Mouse (Mus musculus) midbrain, embryonic 16.5 days (tissue): ENCODE results near the gene Tctn3. TPM values are rescaled to one million over a fixed set of nuclear protein-coding genes. Genes with fewer than 3 reads are reported as not detected.

Experiments used
- ATAC-seq: fragments of 200-750 bp; cut with Nextera tagmentation; 2 replicates; pipeline ENCODE4 v1.8.0; 2017; ENCODE audit warnings: moderate TSS enrichment
- H3K27ac ChIP-seq: fragments of 300-500 bp; sonication (generic); 2 replicates; pipeline ENCODE4 v1.5.1; 2014; ENCODE audit warnings: mild to moderate bottlenecking, low read length, mixed read lengths
- H3K27me3 ChIP-seq: fragments of 300-500 bp; sonication (generic); 2 replicates; pipeline ENCODE4 v1.6.1; 2014; ENCODE audit warnings: low read depth, low read length, mixed read lengths; ENCODE audit not compliant: control insufficient read depth, insufficient read depth
- H3K36me3 ChIP-seq: fragments of 300-500 bp; sonication (generic); 2 replicates; pipeline ENCODE4 v1.6.1; 2014; ENCODE audit warnings: mild to moderate bottlenecking, low read length, moderate library complexity, mixed read lengths; ENCODE audit not compliant: control insufficient read depth, insufficient read depth
- H3K4me1 ChIP-seq: fragments of 300-500 bp; sonication (generic); 2 replicates; pipeline ENCODE4 v1.6.1; 2014; ENCODE audit warnings: mild to moderate bottlenecking, low read length, mixed read lengths; ENCODE audit not compliant: control insufficient read depth, insufficient read depth
- H3K4me2 ChIP-seq: fragments of 300-500 bp; sonication (generic); 2 replicates; pipeline ENCODE4 v1.6.1; 2014; ENCODE audit warnings: mild to moderate bottlenecking, low read length, mixed read lengths
- H3K4me3 ChIP-seq: fragments of 300-500 bp; sonication (generic); 2 replicates; pipeline ENCODE4 v1.5.1; 2014; ENCODE audit warnings: low read depth, mild to moderate bottlenecking, low read length, moderate library complexity, mixed read lengths
- H3K9ac ChIP-seq: fragments of 300-500 bp; sonication (generic); 2 replicates; pipeline ENCODE4 v1.6.1; 2014; ENCODE audit warnings: low read depth, low read length, mixed read lengths
- H3K9me3 ChIP-seq: fragments of 300-500 bp; sonication (generic); replicated peaks from 2 replicates; pipeline ENCODE4 v1.6.1; 2014; ENCODE audit warnings: mild to moderate bottlenecking, low read length, mixed read lengths; ENCODE audit not compliant: control insufficient read depth, poor library complexity, severe bottlenecking
- WGBS: fragments of 180-500 bp; shearing (Covaris S2); extraction: QIAGEN DNeasy Blood & Tissue Kit; methylation state at CpG from one replicate; pipeline ENCODE4 v1.1.7; 2014; 5-methylcytosine and 5-hydroxymethylcytosine counted together
- polyA plus RNA-seq: library from polyadenylated mRNA; unstranded; fragments of >200 nt; fragmentation: Nextera tagmentation; extraction: Ambion mirVana; gene quantifications from 2 replicates; pipeline ENCODE4 v1.2.1, GENCODE M21; 2015

The Tctn3 gene
- polyA plus RNA-seq, 1 experiment from 2014 or later: 17.7 TPM

DNA sequence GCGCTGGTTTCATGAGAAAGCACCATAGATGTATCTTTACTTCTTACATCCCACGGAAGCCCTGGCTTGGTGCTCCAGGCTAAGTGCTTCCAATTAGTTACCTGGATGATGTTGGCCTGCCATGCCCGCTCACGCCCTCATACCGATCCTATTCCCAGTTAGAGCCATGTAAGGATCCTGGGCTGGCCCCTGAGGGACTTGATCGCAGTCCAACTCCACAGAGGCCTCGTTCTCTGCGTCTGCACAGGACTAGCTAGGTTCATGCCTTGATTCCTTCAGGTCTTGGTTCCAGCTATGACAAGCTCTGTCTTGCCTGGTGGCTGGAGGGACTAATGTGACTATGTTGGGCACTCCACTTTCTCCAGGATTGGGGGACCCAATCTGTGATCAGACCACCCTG is 56.9 kb downstream of the Tctn3 start:
- Histone ChIP-seq H3K4me1 (no peaks in the 10 kb centered on the region), H3K9ac (no peak overlapping the region), H3K9me3 (no peaks in the 10 kb centered on the region), H3K27me3 (no peaks in the 10 kb centered on the region), H3K4me3 (no peak overlapping the region), H3K27ac (no peak overlapping the region), H3K36me3 (peaks cover 55% of the 10 kb centered on the region), H3K4me2 (no peak overlapping the region)
- WGBS: 98% methylated on average over 8 of the region's 8 CpGs
- ATAC-seq: no peak

- ATAC-seq: no peak
- Histone ChIP-seq H3K4me1 (no peaks in the 10 kb centered on the region), H3K27me3 (no peaks in the 10 kb centered on the region), H3K9ac (no peak overlapping the region), H3K4me3 (no peak overlapping the region), H3K27ac (no peak overlapping the region), H3K4me2 (no peak overlapping the region), H3K9me3 (no peaks in the 10 kb centered on the region), H3K36me3 (peaks cover 55% of the 10 kb centered on the region)
- 90% methylated on average over 11 of the region's 11 CpGs for WGBS
Observed at GRCm38 (mm10) chr19:40554343-40554742, 57.7 kb downstream of the Tctn3 start.

DNA sequence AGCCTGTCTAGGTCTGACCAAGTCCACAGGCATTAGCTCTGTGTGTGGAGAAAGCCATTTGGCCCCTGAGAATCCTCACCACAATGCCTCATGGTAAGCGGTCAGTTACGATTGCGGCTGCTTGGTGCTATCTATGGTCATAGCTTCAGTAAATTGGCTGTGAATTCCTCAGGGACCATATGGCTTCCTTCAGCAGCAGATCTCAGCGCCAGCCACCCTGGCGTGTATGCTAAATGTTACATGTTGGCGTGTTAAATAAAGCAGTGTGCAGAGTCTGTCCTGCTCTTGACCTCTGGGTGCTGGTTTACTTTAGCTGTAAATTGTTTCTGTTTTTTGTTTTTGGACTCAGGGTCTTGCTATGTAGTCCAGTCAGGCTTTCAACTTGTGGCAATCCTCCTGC is 58.2 kb downstream of the Tctn3 start:
- H3K4me3 ChIP-seq: no peak overlapping the region
- WGBS: 94% methylated on average over 6 of the region's 6 CpGs

GRCm38 (mm10) chr19:40553014-40553789 is 58.8 kb downstream of the Tctn3 start:
- no peak for ATAC-seq
- Histone ChIP-seq H3K9ac (no peak overlapping the region), H3K4me1 (peaks cover 3% of the 10 kb centered on the region; the same call in 1 of the 2 replicates), H3K36me3 (peaks cover 55% of the 10 kb centered on the region), H3K27ac (no peak overlapping the region), H3K4me3 (no peak overlapping the region), H3K9me3 (no peaks in the 10 kb centered on the region), H3K27me3 (no peaks in the 10 kb centered on the region), H3K4me2 (no peak overlapping the region)
- WGBS: 92% methylated on average over 14 of the region's 14 CpGs

More for the DNA sequence above, 58.2 kb downstream of the Tctn3 start:
- ATAC-seq: no peak
- Histone ChIP-seq H3K27me3 (no peaks in the 10 kb centered on the region), H3K9me3 (no peaks in the 10 kb centered on the region), H3K4me2 (no peak overlapping the region), H3K36me3 (peaks cover 55% of the 10 kb centered on the region), H3K9ac (no peak overlapping the region), H3K27ac (no peak overlapping the region), H3K4me1 (no peaks in the 10 kb centered on the region)

DNA sequence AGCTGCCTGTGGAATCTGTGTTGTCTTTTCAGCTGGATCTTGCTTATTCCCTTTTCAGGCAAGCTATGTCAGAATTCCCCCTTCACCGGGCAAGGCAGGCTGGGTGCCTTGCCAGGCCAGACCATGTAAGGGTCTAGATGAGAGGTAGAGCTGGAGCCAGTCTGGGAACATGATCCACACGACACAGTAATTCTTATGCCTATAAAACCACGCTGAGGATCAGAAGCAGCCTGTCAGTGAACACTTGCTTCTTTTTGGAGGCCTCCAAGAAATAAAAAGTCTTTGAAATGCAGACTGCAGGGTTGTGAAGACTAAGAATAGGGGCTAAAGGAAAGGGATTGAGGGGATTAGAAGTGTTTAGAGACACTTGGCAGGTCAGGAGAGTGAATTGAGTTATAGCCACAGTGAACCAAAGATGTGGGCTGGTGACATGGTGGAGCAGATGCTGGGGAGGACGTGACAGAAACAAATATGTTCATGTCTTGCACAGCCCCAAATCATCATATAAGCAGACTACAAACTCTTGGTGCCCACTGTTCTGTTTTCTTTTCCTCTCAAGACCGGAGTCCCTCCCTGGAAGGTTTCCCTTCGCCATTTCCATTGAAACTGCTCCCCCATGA is 62.4 kb downstream of the Tctn3 start:
- H3K27ac ChIP-seq: no peak overlapping the region
- 31% methylated on average over 6 of the region's 6 CpGs for WGBS

DNA sequence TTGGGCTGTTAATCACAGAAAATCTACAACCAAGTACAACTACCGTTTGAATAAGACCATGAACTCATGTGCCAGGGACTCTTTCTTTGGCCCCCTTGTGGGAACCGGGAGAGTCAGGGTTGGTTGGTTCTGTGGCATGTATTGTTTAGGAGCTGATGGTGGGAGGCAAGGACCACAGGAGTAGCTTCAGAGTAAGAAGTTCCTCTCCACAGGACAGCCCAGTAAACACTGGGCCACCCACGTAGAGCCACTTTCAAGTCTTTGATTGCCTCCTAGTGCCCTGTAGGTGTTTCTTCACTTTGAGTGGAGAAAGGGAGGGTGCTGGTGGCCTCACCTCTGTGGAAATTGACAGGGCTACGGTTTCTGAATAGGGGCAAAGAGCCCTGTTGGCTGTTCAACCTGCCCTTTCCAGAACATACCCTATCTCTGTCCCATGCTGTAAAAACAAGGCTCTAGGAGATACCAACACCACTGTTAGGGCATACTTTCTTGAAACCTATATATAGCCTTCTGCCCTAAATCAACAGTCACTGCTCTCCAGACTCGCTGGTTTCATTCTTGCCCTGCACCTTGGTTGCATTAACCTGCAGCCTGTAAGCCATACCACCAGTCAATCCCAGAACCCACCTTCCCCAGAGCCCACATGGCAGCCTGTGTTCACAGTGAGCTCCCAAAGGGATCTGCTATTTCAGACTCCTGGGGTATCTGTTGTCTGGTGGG is 63.1 kb downstream of the Tctn3 start:
- 31% methylated on average over 5 of the region's 5 CpGs for WGBS
- Histone ChIP-seq H3K9ac (no peak overlapping the region), H3K4me1 (peaks cover 3% of the 10 kb centered on the region; the same call in 1 of the 2 replicates), H3K9me3 (no peaks in the 10 kb centered on the region), H3K27me3 (no peaks in the 10 kb centered on the region), H3K36me3 (peaks cover 22% of the 10 kb centered on the region), H3K4me2 (no peak overlapping the region), H3K27ac (no peak overlapping the region), H3K4me3 (no peak overlapping the region)
- no peak for ATAC-seq

More for the DNA sequence above, 62.4 kb downstream of the Tctn3 start:
- H3K4me1 ChIP-seq: peaks cover 3% of the 10 kb centered on the region; the same call in 1 of the 2 replicates
- H3K27me3 ChIP-seq: no peaks in the 10 kb centered on the region
- H3K4me2 ChIP-seq: no peak overlapping the region
- H3K9me3 ChIP-seq: no peaks in the 10 kb centered on the region
- peaks cover 29% of the 10 kb centered on the region for H3K36me3 ChIP-seq
- no peak overlapping the region for H3K9ac ChIP-seq
- no peak overlapping the region for H3K4me3 ChIP-seq
- ATAC-seq: no peak

GRCm38 (mm10) chr19:40548386-40548785 is 63.6 kb downstream of the Tctn3 start:
- WGBS: 70% methylated on average over 6 of the region's 6 CpGs
- Histone ChIP-seq H3K9ac (no peak overlapping the region), H3K9me3 (no peaks in the 10 kb centered on the region), H3K36me3 (peaks cover 16% of the 10 kb centered on the region), H3K27me3 (no peaks in the 10 kb centered on the region), H3K27ac (no peak overlapping the region), H3K4me2 (no peak overlapping the region), H3K4me3 (no peak overlapping the region), H3K4me1 (peaks cover 3% of the 10 kb centered on the region; the same call in 1 of the 2 replicates)
- no peak for ATAC-seq
